Mouse (Mus musculus) megakaryocyte, embryonic 14.5 days (primary cell): ENCODE results near the gene Zfp948.

Experiments
- FLI1 ChIP-seq: IDR thresholded peaks from 2 replicates; pipeline ENCODE4 v1.6.1; 2012; ENCODE audit warnings: low read length, inconsistent platforms, mixed read lengths
- GATA1 ChIP-seq: IDR thresholded peaks from 3 replicates; pipeline ENCODE4 v1.6.1; 2012; ENCODE audit warnings: mixed read lengths, low read length, inconsistent platforms, borderline replicate concordance

DNA sequence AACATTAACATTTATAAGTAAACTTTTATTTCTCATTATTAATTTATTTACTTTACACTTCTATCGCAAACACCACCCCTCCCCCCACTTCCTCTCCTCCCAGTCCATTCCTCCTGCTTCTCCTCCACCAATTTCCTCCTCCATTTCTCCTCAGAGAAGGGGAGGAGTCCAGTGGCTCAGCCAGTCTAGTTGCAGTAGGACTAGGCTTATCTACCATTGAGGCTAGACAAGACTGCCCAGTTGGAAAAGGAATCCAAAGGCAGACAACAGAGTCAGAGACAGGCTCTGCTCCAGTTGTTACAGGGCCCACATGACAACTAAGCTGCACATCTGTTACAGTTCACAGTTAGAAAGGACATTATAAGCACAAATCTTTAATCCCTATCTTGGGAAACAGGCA lies 888 bp downstream of the Zfp948 start:
- TF ChIP-seq FLI1 = no peak
- no peak for TF ChIP-seq GATA1
